Mouse (Mus musculus) erythroblast, embryonic 14.5 days (primary cell): ENCODE results near the gene Ugt1a7c.

Experiments
- GATA1 ChIP-seq: IDR thresholded peaks from 2 replicates; pipeline ENCODE4 v1.6.1; 2012; ENCODE audit warnings: low read length, inconsistent platforms, mixed read lengths
- TAL1 ChIP-seq: IDR thresholded peaks from 3 replicates; pipeline ENCODE4 v1.6.1; 2012; ENCODE audit warnings: low read length, inconsistent platforms, mixed read lengths

GRCm38 (mm10) chr1:88243861-88244260 is 149.0 kb downstream of the Ugt1a7c start:
- no peak for TF ChIP-seq GATA1
- TF ChIP-seq TAL1 = no peak
